In genomic region chr6:142814011-142814410, GRCm38 (mm10) we compare ENCODE assay signal across 9 mouse cellular contexts. TPM values are rescaled to one million over a fixed set of nuclear protein-coding genes. Genes with fewer than 3 reads are reported as not detected.
A peak's percentile ranks its signal among the peaks of the same experiment; 100 is the strongest.
DNase-seq lines count a peak whose midpoint lies in the region; ATAC-seq and TF ChIP-seq lines count a peak whose summit lies in the region.
"Had no signal": no experiment of that assay in that cellular context is flagged by ENCODE, and none has a peak within 500 bp of the region (broad histone marks: within the 10 kb centered on the region; RNA-seq: fewer than 3 reads in every experiment).

No protein-coding gene starts in this region.

- H3K4me3 ChIP-seq in heart, embryonic 15.5 days = no peak overlapping the region
- H3K4me3 ChIP-seq in forebrain, embryonic 14.5 days (ENCODE audit: low read depth, low read length) = no peak overlapping the region
- H3K4me3 ChIP-seq in kidney, postnatal 0 days (replicated peaks; ENCODE audit: low read depth, low read length) = peak overlapping the region; percentile 33
- H3K4me3 ChIP-seq in myocyte = no peak overlapping the region

- no peak overlapping the region for H3ac ChIP-seq in myocyte (ENCODE audit: control insufficient read depth, insufficient read length)

- WGBS in heart, embryonic 15.5 days = 61% methylated on average over 10 of the region's 10 CpGs
- 54% methylated on average over 10 of the region's 10 CpGs for WGBS in forebrain, embryonic 14.5 days
- WGBS in kidney, postnatal 0 days = 46% methylated on average over 10 of the region's 10 CpGs

- H3K4me2 ChIP-seq in heart, embryonic 15.5 days = peak overlapping the region; percentile 72
- H3K4me2 ChIP-seq in forebrain, embryonic 14.5 days (ENCODE audit: low read length) = peak overlapping the region; percentile 53
- H3K4me2 ChIP-seq in kidney, postnatal 0 days (ENCODE audit: low read length) = peak overlapping the region; percentile 54
- peak overlapping the region; percentile 88 for H3K4me2 ChIP-seq in myocyte (ENCODE audit: low read depth)

- no peaks in the 10 kb centered on the region for H3K27me3 ChIP-seq in heart, embryonic 15.5 days
- H3K27me3 ChIP-seq in forebrain, embryonic 14.5 days (replicated peaks; ENCODE audit: control insufficient read depth, insufficient read depth, low read length) = no peaks in the 10 kb centered on the region
- H3K27me3 ChIP-seq in kidney, postnatal 0 days (ENCODE audit: insufficient read depth, low read length) = no peaks in the 10 kb centered on the region
- H3K27me3 ChIP-seq in myocyte (ENCODE audit: control insufficient read depth, insufficient read depth, insufficient read length) = no peaks in the 10 kb centered on the region

- TF ChIP-seq POLR2A in myocyte (IDR thresholded peaks at IDR 0.05; ENCODE audit: insufficient read length, low read depth) = no peak

- no peaks in the 10 kb centered on the region for H3K36me3 ChIP-seq in heart, embryonic 15.5 days
- H3K36me3 ChIP-seq in forebrain, embryonic 14.5 days (ENCODE audit: control insufficient read depth, insufficient read depth, low read length) = no peaks in the 10 kb centered on the region
- H3K36me3 ChIP-seq in kidney, postnatal 0 days (ENCODE audit: insufficient read depth, low read length) = no peaks in the 10 kb centered on the region
- H3K36me3 ChIP-seq in myocyte (ENCODE audit: control insufficient read depth, insufficient read depth) = no peaks in the 10 kb centered on the region

- TF ChIP-seq CTCF in kidney, postnatal 0 days (IDR thresholded peaks at IDR 0.05; ENCODE audit: low read depth) = no peak

- peak overlapping the region; percentile 49; the same call in 1 of the 2 replicates for H3K9ac ChIP-seq in heart, embryonic 15.5 days
- H3K9ac ChIP-seq in forebrain, embryonic 14.5 days (ENCODE audit: low read length) = no peak overlapping the region; the same call in 1 of the 2 replicates
- H3K9ac ChIP-seq in kidney, postnatal 0 days (ENCODE audit: low read depth, low read length) = no peak overlapping the region

- DNase-seq in heart, postnatal 10 days = no peak
- no peak for DNase-seq in forebrain, embryonic 14.5 days (ENCODE audit: low spot score)
- no peak for DNase-seq in kidney, postnatal 0 days (ENCODE audit: low spot score)
- DNase-seq in adrenal gland, postnatal 14 days = no peak
- DNase-seq in retina, postnatal 1 day = no peak
- no peak for DNase-seq in adrenal gland, postnatal 25 days

- H3K79me2 ChIP-seq in myocyte (ENCODE audit: control insufficient read depth, insufficient read depth) = no peaks in the 10 kb centered on the region

- no peak for ATAC-seq in heart, embryonic 15.5 days (replicated peaks; ENCODE audit: insufficient number of reproducible peaks, insufficient read depth, low FRiP score, low read depth)
- peak; percentile 24; the same call in 1 of the 2 replicates for ATAC-seq in forebrain, embryonic 14.5 days
- ATAC-seq in kidney, postnatal 0 days (replicated peaks; ENCODE audit: low FRiP score, low read depth) = 0 out of 2 replicates have a peak, but pooled peaks have one; percentile 41

- H3K27ac ChIP-seq in heart, embryonic 15.5 days = no peak overlapping the region
- no peak overlapping the region for H3K27ac ChIP-seq in forebrain, embryonic 14.5 days (ENCODE audit: low read depth, low read length)
- H3K27ac ChIP-seq in kidney, postnatal 0 days = no peak overlapping the region

- no peaks in the 10 kb centered on the region for H3K4me1 ChIP-seq in heart, embryonic 15.5 days (replicated peaks)
- H3K4me1 ChIP-seq in forebrain, embryonic 14.5 days (ENCODE audit: control insufficient read depth, insufficient read depth, low read length) = no peaks in the 10 kb centered on the region
- no peaks in the 10 kb centered on the region for H3K4me1 ChIP-seq in kidney, postnatal 0 days (replicated peaks; ENCODE audit: insufficient read depth, low read length)

- H3K9me3 ChIP-seq in heart, embryonic 15.5 days (replicated peaks) = no peaks in the 10 kb centered on the region
- H3K9me3 ChIP-seq in forebrain, embryonic 14.5 days (replicated peaks; ENCODE audit: control insufficient read depth, low read length) = no peaks in the 10 kb centered on the region
- no peaks in the 10 kb centered on the region for H3K9me3 ChIP-seq in kidney, postnatal 0 days (replicated peaks; ENCODE audit: low read length)

- intact Hi-C loops in heart, postnatal 10 days (cut with DNase I) = loop anchor here (2.0 to 10.0 kb wide), 2 partner anchors 35 to 151 kb away; partner anchors contain the start of gene St8sia1

TF ChIP-seq in myocyte, 11 proteins besides CTCF, POLR2A, EP300 and RAD21:
- no peak for TF ChIP-seq CEBPB (IDR thresholded peaks at IDR 0.05; ENCODE audit: insufficient read depth, poor library complexity, severe bottlenecking)
- no peak for TF ChIP-seq REST (IDR thresholded peaks at IDR 0.05; ENCODE audit: insufficient read depth, insufficient read length)
- TF ChIP-seq MAX (IDR thresholded peaks at IDR 0.05; ENCODE audit: low read depth) = no peak
- TF ChIP-seq TCF12 (IDR thresholded peaks at IDR 0.05; ENCODE audit: insufficient read depth, poor library complexity, severe bottlenecking) = no peak
- no peak for TF ChIP-seq POLR2AphosphoS2 (IDR thresholded peaks at IDR 0.05; ENCODE audit: insufficient read length, low read depth)
- TF ChIP-seq MYOD1 (IDR thresholded peaks at IDR 0.05; ENCODE audit: control insufficient read depth in 1 of 3, insufficient read length in 2 of 3, low read depth in 2 of 3) = no peak
- TF ChIP-seq MYOG (IDR thresholded peaks at IDR 0.05; ENCODE audit: control insufficient read depth in 1 of 3, insufficient read depth in 1 of 3, insufficient read length in 2 of 3, low read depth in 2 of 3) = no peak
- no peak for TF ChIP-seq TCF3 (IDR thresholded peaks at IDR 0.05; ENCODE audit: insufficient read length, low read depth)
- TF ChIP-seq SRF (IDR thresholded peaks at IDR 0.05; ENCODE audit: control insufficient read depth, insufficient read length, low read depth) = no peak
- TF ChIP-seq USF1 (IDR thresholded peaks at IDR 0.05; ENCODE audit: low read depth) = no peak
- no peak for TF ChIP-seq E2F4 (IDR thresholded peaks at IDR 0.05; ENCODE audit: insufficient read depth)
TF ChIP-seq in myocyte: peak in this region for 0.

RNA-seq across cellular contexts. Expression of gene Sult6b2, which starts 9.7 kb away (rescaled TPM):
- polyA plus RNA-seq in heart, embryonic 15.5 days (2015; fragmentation: Nextera tagmentation; extraction: Ambion mirVana) = not detected in 2 replicates
- total RNA-seq in heart, postnatal 10 days (2021) = not detected
- polyA plus RNA-seq in forebrain, embryonic 14.5 days (2014; fragmentation: Nextera tagmentation; extraction: Ambion mirVana) = 0.18 TPM in 1 of 2 replicates, not detected in the other
- not detected in 2 replicates for polyA plus RNA-seq in kidney, postnatal 0 days (2015; fragmentation: Nextera tagmentation; extraction: Ambion mirVana)
- polyA plus RNA-seq in myocyte (2012; fragmentation: generic; extraction: Trizol) = not detected
- total RNA-seq in adrenal gland, postnatal 14 days (2021) = not detected in 2 replicates
- total RNA-seq in adrenal gland, postnatal 25 days (2021) = not detected in 2 replicates
- total RNA-seq: hematopoietic stem cell, adult 5-6 weeks had no signal

RNA-seq across cellular contexts. Expression of gene Cmas, which starts 57.5 kb away (rescaled TPM):
- polyA plus RNA-seq in heart, embryonic 15.5 days (2015; fragmentation: Nextera tagmentation; extraction: Ambion mirVana) = 83.4 and 92.1 TPM in 2 replicates
- 10 to 100 TPM; 36.5 to 41.0 TPM for total RNA-seq in heart, postnatal 10 days (2021)
- polyA plus RNA-seq in forebrain, embryonic 14.5 days (2014; fragmentation: Nextera tagmentation; extraction: Ambion mirVana) = 159 and 173 TPM in 2 replicates
- 60.0 and 63.2 TPM in 2 replicates for polyA plus RNA-seq in kidney, postnatal 0 days (2015; fragmentation: Nextera tagmentation; extraction: Ambion mirVana)
- polyA plus RNA-seq in myocyte (2012; fragmentation: generic; extraction: Trizol) = 27.8 TPM
- 31.3 and 35.6 TPM in 2 replicates for total RNA-seq in adrenal gland, postnatal 14 days (2021)
- 31.5 and 33.9 TPM in 2 replicates for total RNA-seq in adrenal gland, postnatal 25 days (2021)
